Mouse (Mus musculus) gastrocnemius, adult 2 months (tissue): Measurements from ENCODE around the gene Mpdu1. TPM values are rescaled to one million over a fixed set of nuclear protein-coding genes. Genes with fewer than 3 reads are reported as not detected.
"Not testable (repeated sequence)": the region's sequence is repeated elsewhere in the genome, so short reads cannot be mapped to it uniquely, and the experiment has no call there.

Experiments
- DNase-seq: peaks from one replicate; pipeline ENCODE4 v3.0.0; 2022
- H3K27ac ChIP-seq: fragments of 200-600 bp; 2 replicates; pipeline ENCODE4 v1.8.1; 2022; ENCODE audit warnings: mild to moderate bottlenecking
- H3K4me3 ChIP-seq: fragments of 200-600 bp; 2 replicates; pipeline ENCODE4 v1.8.1; 2022; ENCODE audit warnings: mild to moderate bottlenecking, moderate library complexity
- CTCF ChIP-seq: fragments of 200-600 bp; IDR thresholded peaks from 2 replicates; pipeline ENCODE4 v1.8.1; 2022; ENCODE audit warnings: antibody characterized with exemption, mild to moderate bottlenecking, moderate library complexity
- intact Hi-C: fragments of 180-260 bp; cut with DNase I; formaldehyde crosslinking; loops from one replicate; pipeline ENCODE4 v1.15.1; 2025
- long read RNA-seq, 2 experiments: library from polyadenylated mRNA; stranded (forward); transcript quantifications; one replicate each; pipeline ENCODE4 v2.0.0; 2021
- total RNA-seq, 2 experiments: library from RNA; stranded (reverse); gene quantifications; 2 replicates each; pipeline ENCODE4 v1.2.3; 2021

Gene Mpdu1
- 1 to 10 TPM; 8.6 to 9.7 TPM for total RNA-seq
- long read RNA-seq, experiment 1, partial matches to known transcripts, result 0 of 5 reads
- long read RNA-seq, experiment 1, other reads (novel, unspliced or antisense), result 0 of 5 reads
- long read RNA-seq, experiment 2, partial matches to known transcripts, result 0 of 1 reads
- long read RNA-seq, experiment 2, other reads (novel, unspliced or antisense), result 1 of 1 reads

DNA sequence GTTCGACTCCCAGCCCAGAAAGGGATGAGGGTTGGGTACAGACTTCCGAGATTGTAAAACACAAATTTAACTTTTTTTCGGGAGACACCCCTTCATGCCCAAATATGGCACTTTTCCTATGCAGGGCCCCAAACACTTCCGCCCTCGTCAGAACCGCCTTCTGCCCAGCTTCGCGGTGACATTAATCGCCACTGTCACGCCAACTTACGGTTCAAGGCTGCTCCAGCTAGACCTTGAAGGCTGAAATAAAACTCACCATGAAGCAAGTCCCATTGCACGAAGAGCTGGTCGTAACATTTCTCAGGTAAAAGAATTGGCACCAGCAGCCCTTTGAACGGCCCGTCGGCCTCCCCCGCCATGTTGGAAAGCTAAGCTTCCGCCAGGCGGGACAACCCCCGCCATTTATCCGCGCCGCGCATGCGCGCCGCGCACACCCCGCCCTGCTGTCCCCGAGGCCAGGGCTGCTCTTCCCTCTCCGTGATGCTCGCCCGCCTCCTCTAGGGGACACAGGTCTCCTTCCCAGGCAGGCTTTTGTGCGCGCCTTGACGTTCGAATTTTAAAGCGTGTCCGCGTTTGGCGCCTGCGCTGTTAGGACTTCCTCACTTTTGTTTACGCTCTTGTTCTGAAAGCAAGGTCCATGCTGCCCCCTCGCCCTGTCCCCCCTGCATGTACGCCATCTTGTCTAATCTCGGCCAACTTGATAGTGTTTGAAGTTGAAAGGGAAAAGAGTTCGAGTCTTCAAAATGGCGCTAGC lies at the start of gene Mpdu1:
Gene Mpdu1 (minus strand): TSS at position 430 of the 754 bp plus-strand sequence.
- Histone ChIP-seq H3K27ac (peak within 1 kb of the TSS; percentile 97), H3K4me3 (peak within 1 kb of the TSS; percentile 88)
- TF ChIP-seq CTCF, result peak; percentile 41
- peak; percentile 95 for DNase-seq
- intact Hi-C loops, result loop anchor here (2.0 to 10.0 kb wide), 2 partner anchors 82 to 332 kb away; partner anchors contain the start of genes Gabarap, Phf23, Trp53 and Wrap53

DNA sequence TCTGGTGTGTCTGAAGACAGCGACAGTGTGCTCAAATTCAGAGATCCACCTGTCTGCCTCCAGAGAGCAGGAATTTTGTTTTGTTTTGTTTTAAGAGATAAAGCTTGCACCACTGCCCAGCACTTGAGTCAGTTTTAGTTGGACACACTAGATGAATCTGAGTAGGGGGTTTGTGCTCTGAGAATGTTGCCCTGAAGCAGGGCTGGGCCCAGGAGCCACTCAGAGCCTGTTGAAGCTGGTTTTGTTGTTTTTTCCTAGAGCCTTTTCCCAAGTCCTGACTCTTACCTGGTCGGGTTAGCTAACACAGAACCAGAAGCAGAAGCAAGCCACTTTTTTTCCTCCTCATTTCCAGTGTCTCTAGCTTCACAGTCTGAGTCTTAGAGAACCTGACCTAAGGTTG lies 48.6 kb upstream of the Mpdu1 start:
- intact Hi-C loops, result no loop called here

DNA sequence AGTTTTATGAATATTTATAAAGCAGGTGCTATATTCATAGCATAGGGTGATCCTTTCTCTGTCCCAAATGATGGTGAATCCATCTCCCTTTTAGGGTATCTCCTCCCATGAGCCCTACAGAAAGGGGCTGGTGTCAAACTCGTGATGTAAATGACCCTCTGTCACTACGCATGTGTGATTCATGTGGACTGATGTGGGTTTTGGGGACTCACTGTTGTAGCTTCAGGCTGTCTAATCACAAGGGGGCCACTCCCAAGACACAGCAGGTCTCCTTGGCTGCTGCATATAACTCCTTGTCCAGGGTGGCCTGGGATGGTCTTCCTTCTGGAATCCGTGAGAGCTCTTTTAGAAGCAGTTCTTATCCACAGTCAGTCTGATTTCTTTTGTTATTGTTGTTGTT lies 48.0 kb upstream of the Mpdu1 start:
- Histone ChIP-seq H3K27ac (no peak overlapping the region), H3K4me3 (no peak overlapping the region)
- no peak for TF ChIP-seq CTCF
- no peak for DNase-seq
- intact Hi-C loops, result no loop called here

More for the DNA sequence above, 48.6 kb upstream of the Mpdu1 start:
- no peak overlapping the region for H3K4me3 ChIP-seq
- no peak for DNase-seq
- TF ChIP-seq CTCF, result no peak
- H3K27ac ChIP-seq, result no peak overlapping the region

DNA sequence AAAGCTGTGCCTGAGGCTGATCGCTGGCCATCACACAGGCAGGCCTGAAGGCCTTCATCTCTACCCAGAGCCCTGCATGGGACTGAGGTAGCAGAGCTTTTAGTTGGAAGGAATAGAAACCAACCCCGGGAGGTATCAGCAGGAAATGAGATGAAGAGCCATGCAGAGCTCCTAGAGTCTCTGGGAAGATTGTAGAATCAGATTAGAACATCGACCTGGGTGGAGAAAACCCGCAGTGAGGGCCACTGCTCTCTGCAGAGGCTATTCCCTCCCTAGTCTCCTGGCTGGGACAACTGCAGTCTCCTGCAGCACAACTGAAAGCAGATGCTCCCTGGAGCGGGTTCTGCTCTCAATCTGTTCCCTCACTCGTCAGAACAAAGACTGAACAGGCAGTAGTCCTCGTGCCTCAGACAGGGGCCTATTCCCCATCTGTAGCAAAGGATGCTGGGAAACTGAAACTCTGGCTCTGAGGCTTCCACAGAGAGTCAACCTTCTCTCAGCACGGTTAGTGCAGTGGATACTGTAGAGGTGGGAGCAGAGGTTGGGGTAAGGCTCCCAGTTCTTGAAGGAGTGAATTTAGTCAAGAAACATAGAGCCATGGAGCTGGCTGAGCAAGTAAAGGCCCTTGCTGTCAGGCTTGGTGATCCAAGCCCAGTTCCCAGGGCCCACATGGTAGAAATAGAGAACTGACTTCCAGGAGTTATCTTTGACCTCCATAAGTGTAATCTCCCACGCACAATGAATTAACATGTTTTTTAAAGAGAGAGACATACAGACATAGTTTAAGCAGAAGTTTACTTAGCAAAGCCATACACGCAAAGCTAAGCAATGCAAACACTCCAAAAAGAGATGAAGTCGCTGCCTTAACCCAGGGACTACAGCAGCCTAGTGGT lies 47.4 kb upstream of the Mpdu1 start:
- intact Hi-C loops, result no loop called here
- no peak for TF ChIP-seq CTCF
- Histone ChIP-seq H3K4me3 (no peak overlapping the region), H3K27ac (no peak overlapping the region)
- DNase-seq, result no peak

DNA sequence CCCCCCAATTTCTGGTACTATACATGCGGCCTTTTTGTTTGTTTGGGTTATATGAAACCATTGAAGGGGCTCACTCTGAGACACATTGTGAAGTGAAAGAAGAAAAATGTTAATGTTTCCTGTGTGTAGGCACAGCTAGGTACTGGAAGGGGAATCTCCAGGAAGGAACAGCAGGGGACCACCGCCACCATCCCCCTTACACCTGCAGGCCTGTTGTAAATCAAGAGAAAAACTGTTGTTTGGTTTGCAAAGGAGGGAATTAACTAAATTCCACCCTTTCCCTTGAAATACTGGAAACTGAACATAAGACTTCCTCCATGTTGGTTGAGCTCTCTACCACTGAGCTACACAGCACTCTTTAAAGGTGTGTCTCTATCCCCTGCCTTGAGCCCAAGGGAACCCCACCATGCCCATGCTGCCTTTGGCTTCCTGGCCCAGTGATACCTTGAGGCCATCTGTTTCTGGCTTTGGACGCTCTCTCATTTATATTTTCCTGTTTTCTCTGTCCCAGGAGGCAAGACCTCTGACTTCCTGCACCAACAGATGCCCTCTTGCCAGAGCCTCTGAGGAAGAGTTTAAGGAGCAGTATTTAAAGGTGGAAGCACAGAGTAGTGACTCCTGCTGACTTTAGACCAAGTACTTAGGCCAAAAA lies 46.3 kb upstream of the Mpdu1 start:
- no peak for TF ChIP-seq CTCF
- Histone ChIP-seq H3K4me3 (no peak overlapping the region), H3K27ac (no peak overlapping the region)
- intact Hi-C loops, result no loop called here
- no peak for DNase-seq

DNA sequence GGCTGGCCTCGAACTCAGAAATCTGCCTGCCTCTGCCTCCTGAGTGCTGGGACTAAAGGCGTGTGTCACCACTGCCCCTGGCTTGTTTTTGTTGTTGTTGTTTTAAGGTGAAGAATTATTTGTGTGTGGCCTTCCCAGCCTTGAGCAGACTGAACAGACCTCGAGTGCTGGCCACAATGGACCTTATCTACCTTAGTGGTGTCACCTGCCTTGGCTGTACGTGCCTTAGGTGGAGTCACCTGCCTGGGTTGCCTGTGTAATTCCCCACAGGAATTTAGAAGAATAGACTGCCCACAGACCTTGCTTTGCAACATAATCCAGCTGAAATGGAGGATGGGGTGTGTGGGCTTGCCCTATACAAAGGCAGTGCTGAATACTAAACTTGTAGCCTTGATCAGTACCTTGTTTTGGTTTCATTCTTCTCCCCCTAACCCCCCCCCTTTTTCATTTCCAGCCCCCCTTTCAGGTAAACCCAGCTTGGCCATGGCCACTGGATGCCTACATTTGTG lies 45.5 kb upstream of the Mpdu1 start:
- no peak for DNase-seq
- H3K4me3 ChIP-seq, result no peak overlapping the region
- TF ChIP-seq CTCF, result no peak
- no peak overlapping the region for H3K27ac ChIP-seq
- intact Hi-C loops, result loop anchor here (2.0 kb wide), 1 partner anchor 23 kb away; the partner anchor contains the start of gene Tnfsf13

DNA sequence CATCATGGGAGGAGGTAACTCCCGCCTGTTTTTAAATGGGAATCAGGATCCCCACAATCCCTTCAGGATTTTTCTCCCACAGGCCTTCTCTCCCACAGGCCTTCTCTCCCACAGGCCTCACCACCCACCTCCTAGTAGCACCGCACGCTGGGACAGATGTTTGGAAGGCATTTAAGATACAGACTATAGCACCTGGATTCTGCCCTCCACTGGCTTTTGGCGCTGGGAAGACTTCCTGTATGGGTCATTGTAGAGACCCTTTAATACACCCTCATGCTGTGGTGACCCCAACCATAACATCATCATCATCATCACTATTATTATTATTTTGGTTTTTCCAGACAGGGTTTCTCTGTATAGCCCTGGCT lies 45.0 kb upstream of the Mpdu1 start:
- Histone ChIP-seq H3K27ac (peak overlapping the region; percentile 83), H3K4me3 (no peak overlapping the region)
- intact Hi-C loops, result loop anchor here (2.0 kb wide), 1 partner anchor 23 kb away; the partner anchor contains the start of gene Tnfsf13
- no peak for DNase-seq
- no peak for TF ChIP-seq CTCF

DNA sequence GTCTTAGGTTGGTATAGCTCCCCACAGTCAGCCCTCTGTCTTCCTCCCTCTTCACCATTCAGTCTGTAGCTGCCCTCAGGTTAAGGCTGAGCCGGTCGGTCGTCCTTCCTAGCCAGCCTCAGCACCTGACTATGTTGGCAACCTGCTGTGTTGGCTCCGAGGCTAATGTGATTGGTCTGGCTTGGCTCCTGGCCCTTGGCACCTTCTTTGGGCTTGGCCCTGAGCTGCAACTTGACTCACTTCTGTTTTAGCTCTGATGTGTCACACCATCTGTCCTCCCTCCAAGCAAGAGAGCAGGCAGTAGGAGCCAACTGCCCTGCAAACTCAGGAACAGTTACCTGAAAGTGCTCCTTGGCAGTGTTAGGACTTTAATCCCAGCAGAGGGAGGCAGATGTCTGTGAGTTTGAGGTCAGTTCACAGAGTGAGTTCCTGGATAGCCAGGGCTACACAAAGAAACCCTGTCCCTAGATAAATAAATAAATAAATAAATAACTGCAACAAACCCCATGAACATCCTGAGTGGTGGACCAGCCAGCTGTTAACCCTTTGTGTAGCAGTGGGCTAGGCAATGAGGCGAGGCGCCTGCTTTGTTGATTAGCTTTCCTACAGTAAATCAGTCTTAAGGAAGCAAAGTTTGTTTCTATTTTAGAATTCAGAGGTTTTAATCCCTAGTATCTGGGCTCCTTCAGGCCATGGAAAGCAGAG lies 44.5 kb upstream of the Mpdu1 start:
- intact Hi-C loops, result loop anchor here (2.0 kb wide), 1 partner anchor 22 kb away; the partner anchor contains the start of gene Tnfsf13
- peak overlapping the region; percentile 83 for H3K27ac ChIP-seq
- DNase-seq, result peak; percentile 95
- H3K4me3 ChIP-seq, result no peak overlapping the region
- TF ChIP-seq CTCF, result no peak

DNA sequence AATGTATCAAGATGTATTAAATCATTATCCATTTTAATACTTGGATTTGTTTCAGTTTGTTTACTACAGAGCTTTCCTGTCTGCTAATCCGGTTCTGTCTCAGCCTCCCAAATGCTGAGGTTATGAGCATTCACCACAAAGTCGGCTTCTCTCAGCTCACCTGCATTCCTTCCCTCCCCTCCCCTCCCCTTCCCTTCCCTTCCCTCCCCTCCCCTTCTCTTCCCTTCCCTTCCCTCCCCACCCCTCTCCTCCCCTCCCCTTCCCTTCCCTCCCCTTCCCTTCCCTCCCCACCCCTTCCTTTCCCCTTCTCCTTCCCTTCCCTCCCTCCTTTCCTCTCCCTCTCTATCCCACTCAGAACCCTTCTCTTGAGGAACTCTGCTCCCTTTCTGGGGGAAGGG lies 42.2 kb upstream of the Mpdu1 start:
- intact Hi-C loops, result no loop called here
- Histone ChIP-seq H3K4me3 (no peak overlapping the region), H3K27ac (no peak overlapping the region)
- no peak for DNase-seq
- no peak for TF ChIP-seq CTCF

DNA sequence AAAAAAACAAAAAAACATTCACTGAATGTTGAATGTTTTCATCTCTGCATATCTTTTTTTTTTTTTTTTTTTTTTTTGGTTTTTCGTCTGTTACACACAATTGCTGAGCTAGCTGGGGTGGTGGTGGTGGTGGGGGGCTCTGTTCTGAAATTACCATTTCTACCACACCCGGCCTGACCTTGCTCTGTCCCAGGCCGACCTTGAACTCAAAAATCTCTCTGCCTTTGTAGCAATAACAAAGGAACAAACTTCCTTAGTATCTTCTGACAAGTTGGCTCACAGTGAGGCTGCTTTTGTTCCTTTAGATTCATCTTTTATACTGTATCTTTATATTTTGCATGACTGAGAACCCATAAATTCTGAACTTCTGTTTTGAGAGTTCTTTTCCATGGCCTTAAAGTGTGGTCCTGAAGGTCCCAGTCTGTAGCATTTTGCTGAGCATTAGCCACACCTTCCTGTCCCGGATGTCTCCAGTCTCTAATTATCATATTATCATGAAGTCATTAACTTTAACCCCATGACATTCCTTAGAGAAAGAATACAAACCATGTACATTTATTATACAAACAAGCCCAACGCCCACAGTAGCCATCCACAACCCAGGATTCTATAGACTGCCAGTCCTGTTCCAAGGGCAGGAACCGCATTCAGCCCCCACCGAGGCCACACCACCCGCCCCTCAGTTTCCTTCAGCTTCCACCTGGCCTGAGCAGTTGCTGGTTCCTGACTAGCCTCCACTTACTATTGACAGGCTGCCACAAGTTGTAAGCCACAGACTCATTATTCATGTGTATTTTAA lies 41.6 kb upstream of the Mpdu1 start:
- TF ChIP-seq CTCF, result no peak
- DNase-seq, result no peak
- Histone ChIP-seq H3K27ac (no peak overlapping the region), H3K4me3 (no peak overlapping the region)
- intact Hi-C loops, result no loop called here

DNA sequence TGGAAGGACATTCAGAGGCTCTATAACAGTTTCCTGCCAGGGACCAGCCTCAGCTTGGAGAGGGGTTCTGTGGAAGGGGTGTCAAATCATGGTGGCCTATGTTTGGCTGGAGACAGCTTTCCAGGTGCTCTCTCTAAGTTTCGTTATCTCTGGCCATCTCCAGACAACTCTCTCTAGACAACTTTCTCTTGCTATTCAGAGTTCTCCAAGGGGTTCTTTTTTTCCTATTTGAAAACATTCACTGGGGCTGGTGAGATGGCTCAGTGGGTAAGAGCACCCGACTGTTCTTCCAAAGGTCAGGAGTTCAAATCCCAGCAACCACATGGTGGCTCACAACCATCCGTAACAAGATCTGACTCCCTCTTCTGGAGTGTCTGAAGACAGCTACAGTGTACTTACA lies 40.9 kb upstream of the Mpdu1 start:
- intact Hi-C loops, DNase-seq, H3K27ac ChIP-seq, H3K4me3 ChIP-seq: not testable (repeated sequence)

DNA sequence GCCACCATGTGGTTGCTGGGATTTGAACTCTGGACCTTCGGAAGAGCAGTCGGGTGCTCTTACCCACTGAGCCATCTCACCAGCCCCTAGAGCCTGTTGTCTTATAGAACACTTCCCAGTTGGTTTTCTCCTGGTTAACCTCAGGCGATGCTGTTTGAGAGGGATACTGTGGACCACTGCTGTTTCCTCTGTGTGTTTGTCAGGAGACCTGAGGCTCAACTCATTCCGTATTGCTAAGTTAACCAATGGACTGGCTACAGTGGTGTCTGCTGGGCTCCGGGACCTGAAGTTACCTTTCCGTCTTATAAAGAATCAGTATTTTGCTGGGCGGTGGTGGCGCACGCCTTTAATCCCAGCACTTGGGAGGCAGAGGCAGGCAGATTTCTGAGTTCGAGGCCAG lies 40.4 kb upstream of the Mpdu1 start:
- intact Hi-C loops, H3K27ac ChIP-seq, DNase-seq, H3K4me3 ChIP-seq: not testable (repeated sequence)
